Mouse (Mus musculus) MEL (cell line): ENCODE results near the gene Doc2g. TPM values are rescaled to one million over a fixed set of nuclear protein-coding genes. Genes with fewer than 3 reads are reported as not detected.

Experiments
- DNase-seq: peaks from one replicate; pipeline ENCODE4 v3.0.0; 2011; ENCODE audit warnings: low read depth, low spot score
- H3K27ac ChIP-seq: 2 replicates; pipeline ENCODE4 v1.5.1; 2012; ENCODE audit warnings: low read depth, mild to moderate bottlenecking, control low read depth, low read length, moderate library complexity; ENCODE audit not compliant: control insufficient read depth
- H3K27me3 ChIP-seq, 2 experiments: fragments of 150-350 bp in 1 of 2; sonication (generic) in 1 of 2; 2 replicates each; pipeline ENCODE4 v1.6.1; 2012; ENCODE audit warnings: low read length in 2 of 2, mild to moderate bottlenecking in 2 of 2, improper control_type of control experiment in 1 of 2, moderate library complexity in 1 of 2; ENCODE audit not compliant: insufficient read depth in 2 of 2, control insufficient read depth in 1 of 2
- H3K36me3 ChIP-seq, 2 experiments: 2 replicates each; pipeline ENCODE4 v1.6.1; 2012 to 2014; ENCODE audit warnings: low read length in 2 of 2, improper control_type of control experiment in 1 of 2, inconsistent platforms in 1 of 2, mild to moderate bottlenecking in 1 of 2; ENCODE audit not compliant: insufficient read depth in 2 of 2, control insufficient read depth in 1 of 2
- H3K4me1 ChIP-seq, 2 experiments: fragments of 150-350 bp in 1 of 2; sonication (generic) in 1 of 2; 2 replicates each; pipeline ENCODE4 v1.6.1; 2012; ENCODE audit warnings: low read length in 2 of 2, improper control_type of control experiment in 1 of 2, mild to moderate bottlenecking in 1 of 2; ENCODE audit not compliant: insufficient read depth in 2 of 2, control insufficient read depth in 1 of 2
- H3K4me3 ChIP-seq, 2 experiments: fragments of 150-350 bp in 1 of 2; sonication (generic) in 1 of 2; 2 replicates each; pipeline ENCODE4 v1.5.1; 2012; ENCODE audit warnings: low read depth in 2 of 2, low read length in 2 of 2, mild to moderate bottlenecking in 2 of 2, moderate library complexity in 2 of 2, control low read depth in 1 of 2, improper control_type of control experiment in 1 of 2; ENCODE audit not compliant: control insufficient read depth in 1 of 2, insufficient read depth in 1 of 2
- H3K79me2 ChIP-seq: 2 replicates; pipeline ENCODE4 v1.6.1; 2012; ENCODE audit warnings: mild to moderate bottlenecking, low read length, moderate library complexity; ENCODE audit not compliant: control insufficient read depth, poor library complexity, insufficient read depth
- H3K9ac ChIP-seq: 2 replicates; pipeline ENCODE4 v1.6.1; 2012; ENCODE audit warnings: low read depth, mild to moderate bottlenecking, control low read depth, low read length, moderate library complexity; ENCODE audit not compliant: control insufficient read depth, poor library complexity, severe bottlenecking
- H3K9me3 ChIP-seq: fragments of 150-350 bp; sonication (generic); replicated peaks from 2 replicates; pipeline ENCODE4 v1.6.1; 2012; ENCODE audit warnings: mild to moderate bottlenecking, low read length, improper control_type of control experiment, moderate library complexity; ENCODE audit not compliant: insufficient read depth
- BHLHE40 ChIP-seq: IDR thresholded peaks from 2 replicates; pipeline ENCODE4 v1.6.1; 2012; ENCODE audit warnings: low read depth, mild to moderate bottlenecking, inconsistent platforms, low read length, improper control_type of control experiment, borderline replicate concordance
- CHD2 ChIP-seq: IDR thresholded peaks from 2 replicates; pipeline ENCODE4 v1.6.1; 2011; ENCODE audit warnings: low read length, improper control_type of control experiment
- CTCF ChIP-seq, 3 experiments: IDR thresholded peaks in 2 of 3; conservative IDR thresholded peaks in 1 of 3; 2 replicates each; pipeline ENCODE4 v1.5.1; 2011 to 2012; ENCODE audit warnings: low read length in 3 of 3, low read depth in 2 of 3, mild to moderate bottlenecking in 2 of 3, improper control_type of control experiment in 1 of 3, inconsistent platforms in 1 of 3, mixed read lengths in 1 of 3, moderate library complexity in 1 of 3; ENCODE audit not compliant: control insufficient read depth in 1 of 3, insufficient read depth in 1 of 3, poor library complexity in 1 of 3, severe bottlenecking in 1 of 3
- E2F4 ChIP-seq: IDR thresholded peaks from 2 replicates; pipeline ENCODE4 v1.6.1; 2011; ENCODE audit warnings: low read depth, low read length, improper control_type of control experiment, borderline replicate concordance
- ELF1 ChIP-seq: IDR thresholded peaks from 2 replicates; pipeline ENCODE4 v1.6.1; 2014; ENCODE audit warnings: low read depth, mild to moderate bottlenecking, inconsistent platforms, low read length, improper control_type of control experiment, moderate library complexity
- EP300 ChIP-seq, 2 experiments: IDR thresholded peaks; 2 replicates each; pipeline ENCODE4 v1.6.1; 2011; ENCODE audit warnings: improper control_type of control experiment in 2 of 2, low read length in 2 of 2, low read depth in 1 of 2, mild to moderate bottlenecking in 1 of 2
- ETS1 ChIP-seq: IDR thresholded peaks from 2 replicates; pipeline ENCODE4 v1.6.1; 2012; ENCODE audit warnings: low read depth, mild to moderate bottlenecking, inconsistent platforms, low read length, improper control_type of control experiment, moderate library complexity
- GATA1 ChIP-seq: IDR thresholded peaks from 2 replicates; pipeline ENCODE4 v1.6.1; 2011; ENCODE audit warnings: low read depth, low read length, improper control_type of control experiment
- HCFC1 ChIP-seq: IDR thresholded peaks from 2 replicates; pipeline ENCODE4 v1.6.1; 2012; ENCODE audit warnings: low read depth, mild to moderate bottlenecking, inconsistent platforms, low read length, improper control_type of control experiment, moderate library complexity
- JUND ChIP-seq: IDR thresholded peaks from 2 replicates; pipeline ENCODE4 v1.6.1; 2011; ENCODE audit warnings: low read depth, mild to moderate bottlenecking, improper control_type of control experiment, low read length
- MAFK ChIP-seq: IDR thresholded peaks from 2 replicates; pipeline ENCODE4 v1.6.1; 2011; ENCODE audit warnings: low read depth, mild to moderate bottlenecking, low read length, improper control_type of control experiment, borderline replicate concordance
- MAX ChIP-seq: IDR thresholded peaks from 2 replicates; pipeline ENCODE4 v1.6.1; 2011; ENCODE audit warnings: low read length, improper control_type of control experiment
- MEF2A ChIP-seq: IDR thresholded peaks from 2 replicates; pipeline ENCODE4 v1.6.1; 2014; ENCODE audit warnings: low read depth, mild to moderate bottlenecking, inconsistent platforms, low read length, improper control_type of control experiment; ENCODE audit not compliant: poor library complexity, insufficient replicate concordance, severe bottlenecking; ENCODE audit errors: extremely low read depth
- MYB ChIP-seq: IDR thresholded peaks from 2 replicates; pipeline ENCODE4 v1.6.1; 2011; ENCODE audit warnings: mild to moderate bottlenecking, low read depth, low read length, improper control_type of control experiment
- MYC ChIP-seq: IDR thresholded peaks from 2 replicates; pipeline ENCODE4 v1.6.1; 2011; ENCODE audit warnings: low read depth, mild to moderate bottlenecking, low read length, improper control_type of control experiment, moderate library complexity
- NELFE ChIP-seq: IDR thresholded peaks from 2 replicates; pipeline ENCODE4 v1.6.1; 2011; ENCODE audit warnings: low read depth, low read length, improper control_type of control experiment
- NRF1 ChIP-seq: IDR thresholded peaks from 2 replicates; pipeline ENCODE4 v1.6.1; 2014; ENCODE audit warnings: low read depth, mild to moderate bottlenecking, inconsistent platforms, low read length, improper control_type of control experiment, moderate library complexity; ENCODE audit not compliant: poor library complexity, insufficient read depth, severe bottlenecking
- POLR2AphosphoS2 ChIP-seq: IDR thresholded peaks from 2 replicates; pipeline ENCODE4 v1.6.1; 2011; ENCODE audit warnings: low read length, improper control_type of control experiment
- POLR2AphosphoS5 ChIP-seq: IDR thresholded peaks from 2 replicates; pipeline ENCODE4 v1.6.1; 2012; ENCODE audit warnings: low read depth, borderline replicate concordance, mild to moderate bottlenecking, inconsistent platforms, low read length, moderate library complexity, mixed read lengths
- RCOR1 ChIP-seq: IDR thresholded peaks from 2 replicates; pipeline ENCODE4 v1.6.1; 2012; ENCODE audit warnings: low read depth, mild to moderate bottlenecking, inconsistent platforms, low read length, improper control_type of control experiment
- SIN3A ChIP-seq: IDR thresholded peaks from 2 replicates; pipeline ENCODE4 v1.6.1; 2012; ENCODE audit warnings: low read length, improper control_type of control experiment, inconsistent platforms
- SMC3 ChIP-seq: IDR thresholded peaks from 2 replicates; pipeline ENCODE4 v1.6.1; 2011; ENCODE audit warnings: low read depth, low read length, improper control_type of control experiment
- TAL1 ChIP-seq: IDR thresholded peaks from 2 replicates; pipeline ENCODE4 v1.6.1; 2012; ENCODE audit warnings: mild to moderate bottlenecking, inconsistent platforms, low read length, moderate library complexity, mixed read lengths
- TCF12 ChIP-seq: IDR thresholded peaks from 2 replicates; pipeline ENCODE4 v1.6.1; 2014; ENCODE audit warnings: low read depth, mild to moderate bottlenecking, inconsistent platforms, low read length, improper control_type of control experiment, moderate library complexity
- UBTF ChIP-seq: IDR thresholded peaks from 2 replicates; pipeline ENCODE4 v1.6.1; 2012; ENCODE audit warnings: low read depth, mild to moderate bottlenecking, inconsistent platforms, low read length, improper control_type of control experiment, moderate library complexity, borderline replicate concordance; ENCODE audit not compliant: insufficient read depth
- ZC3H11A ChIP-seq: IDR thresholded peaks from 2 replicates; pipeline ENCODE4 v1.6.1; 2012; ENCODE audit warnings: low read depth, mild to moderate bottlenecking, inconsistent platforms, low read length, improper control_type of control experiment
- ZKSCAN1 ChIP-seq: IDR thresholded peaks from 2 replicates; pipeline ENCODE4 v1.6.1; 2012; ENCODE audit warnings: low read depth, mild to moderate bottlenecking, inconsistent platforms, low read length, improper control_type of control experiment, moderate library complexity
- ZMIZ1 ChIP-seq: IDR thresholded peaks from 2 replicates; pipeline ENCODE4 v1.6.1; 2012; ENCODE audit warnings: low read depth, mild to moderate bottlenecking, inconsistent platforms, low read length, improper control_type of control experiment, moderate library complexity
- ZNF384 ChIP-seq: IDR thresholded peaks from 2 replicates; pipeline ENCODE4 v1.6.1; 2012; ENCODE audit warnings: low read depth, mild to moderate bottlenecking, inconsistent platforms, low read length, improper control_type of control experiment
- polyA plus RNA-seq, 2 experiments: library from polyadenylated mRNA; stranded (reverse) in 1 of 2; unstranded in 1 of 2; fragments of >175 nt in 1 of 2; fragments of >200 nt in 1 of 2; gene quantifications; 2 replicates each; pipeline versions ENCODE4 v1.2.1 to v1.2.4; 2012; ENCODE audit warnings: low replicate concordance in 2 of 2, low read depth in 1 of 2; ENCODE audit not compliant: insufficient read length in 2 of 2, insufficient read depth in 1 of 2, missing spikeins in 1 of 2
- total RNA-seq: library from RNA; depleted of rRNA; stranded (reverse); fragments of 300-350 nt; gene quantifications from 2 replicates; pipeline ENCODE4 v1.2.3, GENCODE M21; 2012

The Doc2g gene
- total and polyA plus RNA-seq, 3 experiments: 9.9 to 16.0 TPM; not detected in 1

GRCm38 (mm10) chr19:4033742-4034141 is 30.6 kb downstream of the Doc2g start:
- DNase-seq: no peak
- H3K36me3 ChIP-seq: peaks cover 0 to 5% of the 10 kb centered on the region in 2 experiments; a peak in 2 of 4 replicates
- no peak overlapping the region for H3K27ac ChIP-seq
- H3K4me3 ChIP-seq: no peak overlapping the region
- H3K4me1 ChIP-seq: peaks cover 0 to 8% of the 10 kb centered on the region in 2 experiments; a peak in 2 of 4 replicates
- peaks cover 4% of the 10 kb centered on the region for H3K79me2 ChIP-seq
- no peaks in the 10 kb centered on the region for H3K9me3 ChIP-seq
- no peaks in the 10 kb centered on the region for H3K27me3 ChIP-seq
- H3K9ac ChIP-seq: no peak overlapping the region
- no peak for TF ChIP-seq SIN3A
- TF ChIP-seq UBTF: no peak
- TF ChIP-seq JUND: no peak
- no peak for TF ChIP-seq ELF1
- no peak for TF ChIP-seq EP300 (IDR thresholded peaks at IDR 0.05; ENCODE audit: low read depth in 1 of 2, low read length in 2 of 2)
- no peak for TF ChIP-seq ZC3H11A
- no peak for TF ChIP-seq MYC
- no peak for TF ChIP-seq CHD2
- no peak for TF ChIP-seq MAX
- no peak for TF ChIP-seq SMC3
- no peak for TF ChIP-seq MAFK
- TF ChIP-seq E2F4: no peak
- no peak for TF ChIP-seq MEF2A
- TF ChIP-seq ZMIZ1: no peak
- no peak for TF ChIP-seq NELFE
- no peak for TF ChIP-seq CTCF (IDR thresholded peaks at IDR 0.05 in 2 of 3, conservative IDR thresholded peaks at IDR 0.05 in 1 of 3; ENCODE audit: control insufficient read depth in 1 of 3, insufficient read depth in 1 of 3, low read depth in 2 of 3, low read length in 3 of 3, poor library complexity in 1 of 3, severe bottlenecking in 1 of 3)
- TF ChIP-seq POLR2AphosphoS5: no peak

GRCm38 (mm10) chr19:4036327-4037045 is 33.4 kb downstream of the Doc2g start:
- Histone ChIP-seq H3K27ac (no peak overlapping the region), H3K79me2 (peaks cover 4% of the 10 kb centered on the region), H3K4me3 (no peak overlapping the region), H3K27me3 (no peaks in the 10 kb centered on the region), H3K4me1 (peaks cover 0 to 8% of the 10 kb centered on the region in 2 experiments; a peak in 2 of 4 replicates), H3K9ac (no peak overlapping the region), H3K36me3 (peaks cover 0 to 5% of the 10 kb centered on the region in 2 experiments; a peak in 2 of 4 replicates), H3K9me3 (no peaks in the 10 kb centered on the region)
- TF ChIP-seq POLR2AphosphoS2 (no peak), SIN3A (no peak), ZNF384 (no peak), ETS1 (no peak), GATA1 (no peak), ZKSCAN1 (no peak), MYB (no peak), CTCF (IDR thresholded peaks at IDR 0.05 in 2 of 3, conservative IDR thresholded peaks at IDR 0.05 in 1 of 3; ENCODE audit: control insufficient read depth in 1 of 3, insufficient read depth in 1 of 3, low read depth in 2 of 3, low read length in 3 of 3, poor library complexity in 1 of 3, severe bottlenecking in 1 of 3) (no peak), EP300 (IDR thresholded peaks at IDR 0.05; ENCODE audit: low read depth in 1 of 2, low read length in 2 of 2) (no peak), BHLHE40 (no peak), SMC3 (no peak), UBTF (no peak), MAFK (no peak), NRF1 (no peak), HCFC1 (no peak), RCOR1 (no peak), TCF12 (no peak), TAL1 (no peak), POLR2AphosphoS5 (no peak)
- no peak for DNase-seq
